Mouse (Mus musculus): ENCODE results near the gene Ddias. TPM values are rescaled to one million over a fixed set of nuclear protein-coding genes. Genes with fewer than 3 reads are reported as not detected.

Ddias gene
- polyA plus RNA-seq, 1 experiment from 2014 or later: 9.5 TPM

DNA sequence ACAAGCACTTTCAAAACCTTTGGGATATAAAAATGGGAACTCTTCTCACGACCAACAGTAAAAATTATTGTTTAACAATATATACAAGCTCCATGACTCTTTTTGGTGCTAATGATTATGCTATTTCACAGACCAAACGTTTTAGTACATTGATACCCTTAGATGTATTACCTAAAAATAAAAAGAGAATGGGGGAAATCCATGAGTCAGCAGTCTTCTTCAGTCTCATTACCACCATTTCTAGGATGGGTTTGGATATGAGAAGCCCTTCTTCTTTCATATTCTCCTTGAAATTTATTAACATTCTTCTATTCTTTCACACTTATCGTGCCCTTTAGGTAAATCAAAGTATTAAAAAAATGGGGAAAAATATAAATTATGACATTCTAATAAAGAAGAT is 37.6 kb downstream of the Ddias start:
- Histone ChIP-seq H3K9ac (ENCODE audit: low read length) (no peak overlapping the region), H3K4me1 (ENCODE audit: control insufficient read depth, insufficient read depth, low read length) (no peaks in the 10 kb centered on the region), H3K36me3 (ENCODE audit: control insufficient read depth, insufficient read depth, low read length) (peaks cover 7% of the 10 kb centered on the region; the same call in 1 of the 2 replicates), H3K9me3 (replicated peaks; ENCODE audit: control insufficient read depth, low read length) (no peaks in the 10 kb centered on the region), H3K27me3 (replicated peaks; ENCODE audit: control insufficient read depth, insufficient read depth, low read length) (no peaks in the 10 kb centered on the region), H3K4me3 (ENCODE audit: low read depth, low read length) (no peak overlapping the region), H3K4me2 (ENCODE audit: low read length) (no peak overlapping the region), H3K27ac (ENCODE audit: low read depth, low read length) (no peak overlapping the region)
- 84% methylated on average over 3 of the region's 3 CpGs for WGBS
- ATAC-seq (no peak), DNase-seq (ENCODE audit: low spot score) (no peak)

DNA sequence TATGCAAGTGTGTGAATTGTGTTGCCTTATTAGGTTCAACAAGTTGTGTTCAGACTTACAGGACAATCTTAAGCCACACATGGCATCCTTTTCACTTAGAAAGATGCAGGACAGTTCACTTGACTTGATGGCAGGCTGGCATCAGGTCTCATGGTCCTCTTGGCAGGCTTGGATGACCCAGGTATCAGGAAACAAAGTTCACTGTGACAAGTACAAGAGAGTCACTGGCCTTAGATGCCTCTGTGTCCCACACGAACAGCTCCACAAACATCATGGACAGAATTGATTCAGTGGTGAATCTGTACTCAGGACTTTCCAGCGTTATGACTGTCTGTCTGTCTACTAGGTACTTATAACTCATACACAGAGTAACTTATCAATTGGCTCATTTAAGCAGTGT is 39.7 kb downstream of the Ddias start:
- no peak overlapping the region for H3K9ac ChIP-seq (ENCODE audit: low read length)
- WGBS: 98% methylated on average over 2 of the region's 2 CpGs
- H3K4me2 ChIP-seq (ENCODE audit: low read length): no peak overlapping the region
- no peak overlapping the region for H3K27ac ChIP-seq (ENCODE audit: low read depth, low read length)
- DNase-seq (ENCODE audit: low spot score) (no peak), ATAC-seq (no peak)
- peaks cover 7% of the 10 kb centered on the region; the same call in 1 of the 2 replicates for H3K36me3 ChIP-seq (ENCODE audit: control insufficient read depth, insufficient read depth, low read length)
- no peaks in the 10 kb centered on the region for H3K4me1 ChIP-seq (ENCODE audit: control insufficient read depth, insufficient read depth, low read length)
- H3K27me3 ChIP-seq (replicated peaks; ENCODE audit: control insufficient read depth, insufficient read depth, low read length): no peaks in the 10 kb centered on the region
- no peak overlapping the region for H3K4me3 ChIP-seq (ENCODE audit: low read depth, low read length)
- no peaks in the 10 kb centered on the region for H3K9me3 ChIP-seq (replicated peaks; ENCODE audit: control insufficient read depth, low read length)

DNA sequence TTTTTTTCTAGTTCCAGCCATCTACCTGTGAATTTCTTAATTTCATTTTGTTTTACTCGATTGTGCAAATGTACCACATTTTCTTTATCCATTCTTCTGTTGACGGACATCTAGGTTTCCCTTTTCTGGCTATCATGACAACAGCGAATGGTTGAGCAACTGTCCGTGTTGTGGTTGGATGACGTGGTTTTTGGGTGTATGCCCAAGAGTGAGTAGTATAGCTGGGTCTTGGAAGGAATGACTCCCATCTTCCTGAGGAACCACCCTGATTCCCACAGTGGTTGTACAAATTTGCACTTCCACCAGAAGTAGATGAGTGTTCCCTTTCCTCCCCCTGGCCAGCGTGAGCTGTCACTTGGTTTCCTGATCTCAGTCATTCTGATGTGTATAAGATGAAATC is 41.7 kb downstream of the Ddias start:
- H3K27ac ChIP-seq (ENCODE audit: low read depth, low read length): no peak overlapping the region
- H3K9me3 ChIP-seq (replicated peaks; ENCODE audit: control insufficient read depth, low read length): no peaks in the 10 kb centered on the region
- ATAC-seq (no peak), DNase-seq (ENCODE audit: low spot score) (no peak)
- no peak overlapping the region for H3K9ac ChIP-seq (ENCODE audit: low read length)
- no peaks in the 10 kb centered on the region for H3K4me1 ChIP-seq (ENCODE audit: control insufficient read depth, insufficient read depth, low read length)
- H3K4me2 ChIP-seq (ENCODE audit: low read length): no peak overlapping the region
- WGBS: 94% methylated on average over 6 of the region's 6 CpGs
- no peaks in the 10 kb centered on the region for H3K27me3 ChIP-seq (replicated peaks; ENCODE audit: control insufficient read depth, insufficient read depth, low read length)
- peaks cover 9% of the 10 kb centered on the region; the same call in 1 of the 2 replicates for H3K36me3 ChIP-seq (ENCODE audit: control insufficient read depth, insufficient read depth, low read length)
- no peak overlapping the region for H3K4me3 ChIP-seq (ENCODE audit: low read depth, low read length)

DNA sequence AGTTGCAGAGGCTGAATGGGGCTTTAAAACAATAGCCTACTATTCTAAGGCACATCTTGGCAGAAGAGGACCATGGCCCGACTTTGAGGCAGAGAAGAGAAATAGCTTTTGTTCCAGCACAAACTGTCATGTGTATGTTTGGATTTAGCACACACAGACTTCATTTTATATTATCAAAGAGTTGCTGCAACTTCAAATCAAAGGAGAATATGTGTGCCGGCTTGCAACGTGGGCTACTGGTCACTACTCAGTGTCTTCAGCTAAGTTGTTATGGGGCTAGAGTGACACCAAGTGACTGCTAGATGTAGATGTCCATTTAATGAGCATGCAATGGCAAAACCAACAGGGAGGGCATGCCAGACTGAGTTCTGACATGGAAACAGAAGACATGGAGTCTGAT is 46.1 kb downstream of the Ddias start:
- H3K4me2 ChIP-seq (ENCODE audit: low read length): no peak overlapping the region
- no peaks in the 10 kb centered on the region for H3K4me1 ChIP-seq (ENCODE audit: control insufficient read depth, insufficient read depth, low read length)
- no peak overlapping the region for H3K27ac ChIP-seq (ENCODE audit: low read depth, low read length)
- H3K27me3 ChIP-seq (replicated peaks; ENCODE audit: control insufficient read depth, insufficient read depth, low read length): no peaks in the 10 kb centered on the region
- no peaks in the 10 kb centered on the region for H3K9me3 ChIP-seq (replicated peaks; ENCODE audit: control insufficient read depth, low read length)
- ATAC-seq: no peak
- DNase-seq (ENCODE audit: low spot score): peak; percentile 31
- 56% methylated on average over 3 of the region's 3 CpGs for WGBS
- H3K9ac ChIP-seq (ENCODE audit: low read length): no peak overlapping the region
- no peak overlapping the region for H3K4me3 ChIP-seq (ENCODE audit: low read depth, low read length)
- 0 out of 2 replicates have a peak, but pooled peaks cover 9% of the 10 kb centered on the region for H3K36me3 ChIP-seq (ENCODE audit: control insufficient read depth, insufficient read depth, low read length)

DNA sequence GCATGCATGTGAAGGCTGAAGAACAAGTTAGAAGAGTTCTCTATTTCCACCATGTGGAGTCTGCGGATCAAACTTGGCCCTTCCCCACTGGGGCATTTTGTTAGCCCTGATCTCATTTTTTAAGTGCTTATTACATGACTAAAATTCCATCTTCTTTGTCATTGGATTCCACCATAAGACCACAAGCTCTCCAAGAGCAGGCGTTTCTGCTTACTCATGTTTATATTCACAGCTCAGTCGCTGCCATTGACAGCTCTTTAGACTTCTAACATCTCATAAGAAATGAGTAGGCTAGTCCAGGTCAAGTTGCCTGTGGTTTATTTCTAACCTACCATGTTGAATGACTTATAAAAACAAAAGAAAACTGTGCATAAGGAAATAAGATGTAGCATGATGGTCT is 47.8 kb downstream of the Ddias start:
- Histone ChIP-seq H3K4me1 (ENCODE audit: control insufficient read depth, insufficient read depth, low read length) (no peaks in the 10 kb centered on the region), H3K4me3 (ENCODE audit: low read depth, low read length) (no peak overlapping the region), H3K9ac (ENCODE audit: low read length) (no peak overlapping the region), H3K4me2 (ENCODE audit: low read length) (no peak overlapping the region), H3K27me3 (replicated peaks; ENCODE audit: control insufficient read depth, insufficient read depth, low read length) (no peaks in the 10 kb centered on the region), H3K27ac (ENCODE audit: low read depth, low read length) (no peak overlapping the region), H3K36me3 (ENCODE audit: control insufficient read depth, insufficient read depth, low read length) (0 out of 2 replicates have a peak, but pooled peaks cover 9% of the 10 kb centered on the region), H3K9me3 (replicated peaks; ENCODE audit: control insufficient read depth, low read length) (no peaks in the 10 kb centered on the region)
- WGBS: 94% methylated on average over 3 of the region's 3 CpGs
- DNase-seq (ENCODE audit: low spot score): no peak
- no peak for ATAC-seq

DNA sequence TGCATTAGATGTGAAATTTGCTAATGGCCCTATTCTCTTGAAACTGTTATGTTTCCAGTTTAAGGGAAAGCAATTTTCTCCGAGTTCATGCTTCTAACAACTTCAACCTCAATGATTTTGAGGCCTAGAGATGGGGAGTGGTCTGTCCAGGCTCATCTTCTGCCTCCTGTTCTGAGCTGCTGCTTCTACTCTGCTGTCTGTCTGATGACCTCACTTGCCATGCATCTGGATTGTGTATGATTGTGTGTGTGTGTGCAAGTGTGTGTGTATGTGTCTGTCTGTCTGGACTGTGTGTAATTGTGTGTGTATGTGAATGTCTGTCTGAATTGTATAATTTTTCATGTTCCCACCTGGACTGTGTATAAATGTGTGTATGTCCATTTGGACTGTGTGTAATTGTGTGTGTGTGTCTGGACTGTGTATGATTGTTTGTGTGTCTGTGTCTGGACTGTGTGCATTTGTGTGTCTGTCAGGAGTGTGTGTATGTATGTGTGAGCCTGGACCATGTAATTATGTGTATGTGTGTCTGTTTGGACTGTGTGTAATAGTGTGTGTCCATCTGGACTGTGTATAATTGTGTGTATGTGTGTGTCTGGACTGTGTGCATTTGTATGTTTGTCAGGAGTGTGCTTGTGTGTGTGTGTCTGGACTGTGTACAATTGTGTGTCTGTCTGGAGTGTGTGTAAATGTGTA is 51.5 kb downstream of the Ddias start:
- Histone ChIP-seq H3K36me3 (ENCODE audit: control insufficient read depth, insufficient read depth, low read length) (0 out of 2 replicates have a peak, but pooled peaks cover 6% of the 10 kb centered on the region), H3K27ac (ENCODE audit: low read depth, low read length) (no peak overlapping the region), H3K4me3 (ENCODE audit: low read depth, low read length) (no peak overlapping the region), H3K9ac (ENCODE audit: low read length) (no peak overlapping the region), H3K9me3 (replicated peaks; ENCODE audit: control insufficient read depth, low read length) (no peaks in the 10 kb centered on the region), H3K4me1 (ENCODE audit: control insufficient read depth, insufficient read depth, low read length) (no peaks in the 10 kb centered on the region), H3K4me2 (ENCODE audit: low read length) (no peak overlapping the region), H3K27me3 (replicated peaks; ENCODE audit: control insufficient read depth, insufficient read depth, low read length) (no peaks in the 10 kb centered on the region)
- DNase-seq (ENCODE audit: low spot score) (no peak), ATAC-seq (no peak)
- 24% methylated on average over 1 of the region's 1 CpGs for WGBS

DNA sequence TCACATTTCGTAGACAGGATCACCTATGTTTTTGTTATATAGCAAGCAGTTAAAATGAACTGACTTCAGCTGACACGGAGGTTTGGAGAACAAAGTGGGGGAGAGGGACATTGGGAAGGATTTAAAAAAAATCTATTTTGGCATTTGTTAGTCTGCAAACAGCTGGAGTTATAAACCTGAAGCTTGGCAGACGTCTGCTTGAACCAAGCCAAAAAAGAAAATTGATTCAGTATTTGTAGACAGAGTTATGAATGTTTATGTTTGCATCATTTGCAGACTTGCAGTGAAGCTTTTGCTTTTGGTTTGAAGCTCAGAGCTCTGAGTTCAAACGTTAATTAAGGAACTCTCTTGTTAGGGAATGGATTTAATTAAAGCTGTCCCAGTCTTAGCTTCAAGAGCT is 52.2 kb downstream of the Ddias start:
- Histone ChIP-seq H3K4me3 (ENCODE audit: low read depth, low read length) (no peak overlapping the region), H3K4me2 (ENCODE audit: low read length) (no peak overlapping the region), H3K4me1 (ENCODE audit: control insufficient read depth, insufficient read depth, low read length) (no peaks in the 10 kb centered on the region), H3K27me3 (replicated peaks; ENCODE audit: control insufficient read depth, insufficient read depth, low read length) (no peaks in the 10 kb centered on the region), H3K27ac (ENCODE audit: low read depth, low read length) (no peak overlapping the region), H3K9me3 (replicated peaks; ENCODE audit: control insufficient read depth, low read length) (no peaks in the 10 kb centered on the region), H3K36me3 (ENCODE audit: control insufficient read depth, insufficient read depth, low read length) (0 out of 2 replicates have a peak, but pooled peaks cover 6% of the 10 kb centered on the region), H3K9ac (ENCODE audit: low read length) (no peak overlapping the region)
- WGBS: 31% methylated on average over 4 of the region's 4 CpGs
- ATAC-seq (no peak), DNase-seq (ENCODE audit: low spot score) (no peak)

DNA sequence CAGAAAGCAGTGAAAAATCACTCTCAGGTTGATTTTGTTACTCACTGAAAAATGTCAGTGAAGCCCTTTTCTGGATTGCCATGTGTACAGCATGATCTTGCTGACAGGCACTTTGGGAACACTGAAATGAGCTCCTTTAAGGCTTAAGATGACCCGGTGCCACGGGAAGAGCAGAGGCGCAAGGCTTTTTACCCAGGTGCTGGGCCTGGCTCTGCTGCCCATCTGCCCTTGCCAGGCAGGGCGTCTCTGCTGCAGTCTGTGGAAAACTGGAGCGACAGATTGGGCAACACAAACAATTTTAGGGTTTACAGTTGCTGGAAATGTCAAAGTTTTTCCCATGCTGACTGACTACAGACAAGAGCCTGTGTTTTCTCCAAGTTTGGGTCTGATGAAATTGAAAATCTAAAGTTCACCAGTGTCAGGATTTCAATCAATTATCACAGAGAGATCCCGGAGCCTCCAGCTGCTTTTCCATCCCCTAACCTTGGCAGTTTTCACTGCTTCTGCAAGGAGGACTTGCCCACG is 53.0 kb downstream of the Ddias start:
- DNase-seq (ENCODE audit: low spot score) (no peak), ATAC-seq (no peak)
- no peaks in the 10 kb centered on the region for H3K4me1 ChIP-seq (ENCODE audit: control insufficient read depth, insufficient read depth, low read length)
- H3K4me2 ChIP-seq (ENCODE audit: low read length): no peak overlapping the region
- no peaks in the 10 kb centered on the region for H3K27me3 ChIP-seq (replicated peaks; ENCODE audit: control insufficient read depth, insufficient read depth, low read length)
- 76% methylated on average over 7 of the region's 7 CpGs for WGBS
- no peak overlapping the region for H3K4me3 ChIP-seq (ENCODE audit: low read depth, low read length)
- no peak overlapping the region for H3K9ac ChIP-seq (ENCODE audit: low read length)
- H3K9me3 ChIP-seq (replicated peaks; ENCODE audit: control insufficient read depth, low read length): no peaks in the 10 kb centered on the region
- H3K36me3 ChIP-seq (ENCODE audit: control insufficient read depth, insufficient read depth, low read length): 0 out of 2 replicates have a peak, but pooled peaks cover 6% of the 10 kb centered on the region
- no peak overlapping the region for H3K27ac ChIP-seq (ENCODE audit: low read depth, low read length)

DNA sequence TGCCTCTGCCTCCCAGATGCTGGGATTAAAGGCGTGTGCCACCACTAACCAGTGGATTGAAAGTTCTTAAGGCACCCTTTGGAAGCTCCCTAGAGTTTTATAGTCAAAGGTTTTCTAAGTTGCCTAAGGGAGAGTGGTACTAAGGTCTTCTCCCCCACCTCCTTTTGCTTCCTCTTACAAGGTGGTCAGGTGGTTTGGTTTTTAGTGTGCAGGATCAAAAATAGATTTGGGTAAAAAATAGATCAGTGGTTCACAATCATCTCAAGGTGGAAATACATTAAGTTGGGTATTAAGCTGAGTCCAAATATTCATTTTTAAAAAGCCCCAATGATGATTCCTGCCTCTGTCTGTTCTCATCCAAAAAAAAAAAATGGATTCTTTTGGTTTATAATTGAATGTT is 53.6 kb downstream of the Ddias start:
- no peaks in the 10 kb centered on the region for H3K9me3 ChIP-seq (replicated peaks; ENCODE audit: control insufficient read depth, low read length)
- ATAC-seq (no peak), DNase-seq (ENCODE audit: low spot score) (no peak)
- H3K4me1 ChIP-seq (ENCODE audit: control insufficient read depth, insufficient read depth, low read length): no peaks in the 10 kb centered on the region
- H3K4me3 ChIP-seq (ENCODE audit: low read depth, low read length): no peak overlapping the region
- H3K9ac ChIP-seq (ENCODE audit: low read length): no peak overlapping the region
- 87% methylated on average over 1 of the region's 1 CpGs for WGBS
- H3K36me3 ChIP-seq (ENCODE audit: control insufficient read depth, insufficient read depth, low read length): 0 out of 2 replicates have a peak, but pooled peaks cover 2% of the 10 kb centered on the region
- no peaks in the 10 kb centered on the region for H3K27me3 ChIP-seq (replicated peaks; ENCODE audit: control insufficient read depth, insufficient read depth, low read length)
- H3K27ac ChIP-seq (ENCODE audit: low read depth, low read length): no peak overlapping the region
- no peak overlapping the region for H3K4me2 ChIP-seq (ENCODE audit: low read length)
